Mouse (Mus musculus) limb, embryonic 12.5 days (tissue): ENCODE measurements around the gene Kansl2. TPM values are rescaled to one million over a fixed set of nuclear protein-coding genes. Genes with fewer than 3 reads are reported as not detected.

Source experiments
- microRNA-seq: library from miRNA; unstranded; fragments of <30 nt; microRNA quantifications from one replicate; pipeline ENCODE4, GENCODE M21; 2017
- polyA plus RNA-seq: library from polyadenylated mRNA; unstranded; fragments of >200 nt; fragmentation: Nextera tagmentation; extraction: Ambion mirVana; gene quantifications from 2 replicates; pipeline ENCODE4 v1.2.1, GENCODE M21; 2016

Gene Kansl2
- polyA plus RNA-seq, 1 experiment from 2014 or later, result 190 TPM

Small RNAs within 50 kb of the gene (microRNA-seq; reads per million reads assigned to microRNA genes)
- not detected for gene Mir1291

Other genes with a start within 250 kb of the Kansl2 start
- 0.29 and 0.52 TPM in 2 replicates for gene Zfp641, start 238.1 kb downstream of the Kansl2 start, polyA plus RNA-seq
- not detected in 2 replicates for gene Olfr285, start 216.9 kb downstream of the Kansl2 start, polyA plus RNA-seq
- not detected in 2 replicates for gene Olfr284, start 193.3 kb downstream of the Kansl2 start, polyA plus RNA-seq
- not detected in 2 replicates for gene Olfr283, start 153.3 kb downstream of the Kansl2 start, polyA plus RNA-seq
- gene Olfr282, start 103.0 kb downstream of the Kansl2 start, polyA plus RNA-seq, result not detected in 2 replicates
- not detected in 2 replicates for gene Olfr281, start 81.7 kb downstream of the Kansl2 start, polyA plus RNA-seq
- not detected in 2 replicates for gene OR5BS1P, start 64.4 kb downstream of the Kansl2 start, polyA plus RNA-seq
- 0.38 TPM in 1 of 2 replicates, not detected in the other for gene Lalba, start 51.5 kb downstream of the Kansl2 start, polyA plus RNA-seq
- not detected in 2 replicates for gene Olfr279, start 41.9 kb downstream of the Kansl2 start, polyA plus RNA-seq
- 54.0 and 59.4 TPM in 2 replicates for gene Ccnt1, start 36.7 kb upstream of the Kansl2 start, polyA plus RNA-seq
- 0.69 TPM in 1 of 2 replicates, not detected in the other for gene 4930415O20Rik, start 36.7 kb upstream of the Kansl2 start, polyA plus RNA-seq
- 22.1 and 25.7 TPM in 2 replicates for gene Adcy6, start 75.8 kb upstream of the Kansl2 start, polyA plus RNA-seq
- 43.1 and 44.3 TPM in 2 replicates for gene Cacnb3, start 96.6 kb upstream of the Kansl2 start, polyA plus RNA-seq
- 24.5 and 31.5 TPM in 2 replicates for gene Ddx23, start 128.6 kb upstream of the Kansl2 start, polyA plus RNA-seq
- 0.24 and 0.54 TPM in 2 replicates for gene Rnd1, start 143.2 kb upstream of the Kansl2 start, polyA plus RNA-seq
- gene Ccdc65, start 173.9 kb upstream of the Kansl2 start, polyA plus RNA-seq, result 0.50 and 0.70 TPM in 2 replicates
- 25.4 and 28.0 TPM in 2 replicates for gene Fkbp11, start 193.9 kb upstream of the Kansl2 start, polyA plus RNA-seq
- 46.5 and 54.1 TPM in 2 replicates for gene Arf3, start 228.9 kb upstream of the Kansl2 start, polyA plus RNA-seq
- gene Wnt10b, start 243.9 kb upstream of the Kansl2 start, polyA plus RNA-seq, result 1.5 and 1.7 TPM in 2 replicates